Mouse (Mus musculus): ENCODE measurements around the gene Hspa14.

- no peak for TF ChIP-seq POLR2A (IDR thresholded peaks at IDR 0.05; ENCODE audit: insufficient read depth, low read length)
- TF ChIP-seq CTCF (IDR thresholded peaks at IDR 0.05; ENCODE audit: low read depth, low read length) = no peak
Measured at GRCm38 (mm10) chr2:3522558-3522957, 9.9 kb upstream of the Hspa14 start.

Data from ES-Bruce4 (cell line).